Mouse (Mus musculus) CH12.LX (cell line): ENCODE results near the gene Wdr90. TPM values are rescaled to one million over a fixed set of nuclear protein-coding genes. Genes with fewer than 3 reads are reported as not detected.
A peak's percentile ranks its signal among the peaks of the same experiment; 100 is the strongest.

Experiments
- DNase-seq: peaks from one replicate; pipeline ENCODE4 v3.0.0-alpha.2; 2013; ENCODE audit errors: extremely low read depth
- H3K27ac ChIP-seq: 2 replicates; pipeline ENCODE4 v1.5.1; 2012; ENCODE audit warnings: low read depth, mild to moderate bottlenecking, control low read depth, moderate library complexity; ENCODE audit not compliant: insufficient read depth
- H3K27me3 ChIP-seq: replicated peaks from 2 replicates; pipeline ENCODE3; 2012; ENCODE audit warnings: inconsistent platforms
- H3K36me3 ChIP-seq, 2 experiments: replicated peaks in 1 of 2; 2 replicates each; pipeline versions ENCODE3 to v1.6.1; 2012; ENCODE audit warnings: inconsistent platforms in 1 of 2, low read length in 1 of 2, mild to moderate bottlenecking in 1 of 2, mixed read lengths in 1 of 2, moderate library complexity in 1 of 2; ENCODE audit not compliant: control insufficient read depth in 1 of 2, insufficient read depth in 1 of 2
- H3K4me1 ChIP-seq, 2 experiments: 2 replicates each; pipeline ENCODE4 v1.6.1; 2012; ENCODE audit warnings: inconsistent platforms in 1 of 2, moderate library complexity in 1 of 2; ENCODE audit not compliant: insufficient read depth in 2 of 2, control insufficient read depth in 1 of 2
- H3K4me2 ChIP-seq: 2 replicates; pipeline ENCODE4 v1.6.1; 2012; ENCODE audit warnings: low read depth, mild to moderate bottlenecking, control low read depth; ENCODE audit not compliant: poor library complexity, insufficient read depth, severe bottlenecking
- H3K4me3 ChIP-seq, 3 experiments: fragments of 150-350 bp in 1 of 3; sonication (generic) in 1 of 3; replicated peaks in 1 of 3; 2 replicates each; pipeline versions ENCODE3 to v1.5.1; 2011 to 2012; ENCODE audit warnings: low read depth in 2 of 3, low read length in 2 of 3, mild to moderate bottlenecking in 2 of 3, moderate library complexity in 2 of 3, control low read depth in 1 of 3, improper control_type of control experiment in 1 of 3, inconsistent platforms in 1 of 3, mixed read lengths in 1 of 3; ENCODE audit not compliant: poor library complexity in 1 of 3
- H3K79me2 ChIP-seq: replicated peaks from 2 replicates; pipeline ENCODE4 v1.6.1; 2012; ENCODE audit warnings: mild to moderate bottlenecking, moderate library complexity; ENCODE audit not compliant: control insufficient read depth, poor library complexity, insufficient read depth, severe bottlenecking; ENCODE audit errors: extremely low read depth
- H3K9ac ChIP-seq: 2 replicates; pipeline ENCODE4 v1.6.1; 2012; ENCODE audit warnings: low read depth, mild to moderate bottlenecking, control low read depth, moderate library complexity; ENCODE audit not compliant: insufficient read depth
- H3K9me3 ChIP-seq: replicated peaks from 2 replicates; pipeline ENCODE3; 2012; ENCODE audit warnings: low read length, inconsistent platforms, mixed read lengths
- CHD1 ChIP-seq: IDR thresholded peaks from 2 replicates; pipeline ENCODE4 v1.6.1; 2012; ENCODE audit warnings: low read depth, low read length, improper control_type of control experiment, inconsistent platforms
- CHD2 ChIP-seq: IDR thresholded peaks from 2 replicates; pipeline ENCODE4 v1.6.1; 2011; ENCODE audit warnings: low read length, improper control_type of control experiment
- CTCF ChIP-seq, 2 experiments: IDR thresholded peaks in 1 of 2; conservative IDR thresholded peaks in 1 of 2; 2 replicates each; pipeline ENCODE4 v1.5.1; 2011 to 2012; ENCODE audit warnings: low read depth in 2 of 2, low read length in 2 of 2, improper control_type of control experiment in 1 of 2, inconsistent platforms in 1 of 2, mild to moderate bottlenecking in 1 of 2, moderate library complexity in 1 of 2
- ELF1 ChIP-seq: IDR thresholded peaks from 2 replicates; pipeline ENCODE4 v1.6.1; 2014; ENCODE audit warnings: low read depth, mild to moderate bottlenecking, inconsistent platforms, low read length, improper control_type of control experiment
- ETS1 ChIP-seq: conservative IDR thresholded peaks from 2 replicates; pipeline ENCODE4 v1.6.1; 2012; ENCODE audit warnings: low read depth, mild to moderate bottlenecking, inconsistent platforms, low read length, improper control_type of control experiment, moderate library complexity
- GABPA ChIP-seq: IDR thresholded peaks from 2 replicates; pipeline ENCODE4 v1.6.1; 2012; ENCODE audit warnings: low read depth, low read length, improper control_type of control experiment, inconsistent platforms; ENCODE audit not compliant: insufficient replicate concordance
- HCFC1 ChIP-seq: IDR thresholded peaks from 2 replicates; pipeline ENCODE4 v1.6.1; 2012; ENCODE audit warnings: low read depth, mild to moderate bottlenecking, inconsistent platforms, low read length, improper control_type of control experiment
- KAT2A ChIP-seq: IDR thresholded peaks from 2 replicates; pipeline ENCODE4 v1.6.1; 2012; ENCODE audit warnings: low read length, improper control_type of control experiment, inconsistent platforms; ENCODE audit not compliant: insufficient replicate concordance
- MAFK ChIP-seq: IDR thresholded peaks from 2 replicates; pipeline ENCODE4 v1.6.1; 2011; ENCODE audit warnings: low read length, improper control_type of control experiment; ENCODE audit not compliant: insufficient replicate concordance
- MAZ ChIP-seq: IDR thresholded peaks from 2 replicates; pipeline ENCODE4 v1.6.1; 2012; ENCODE audit warnings: low read depth, mild to moderate bottlenecking, inconsistent platforms, low read length, improper control_type of control experiment, moderate library complexity
- MEF2A ChIP-seq: IDR thresholded peaks from 2 replicates; pipeline ENCODE4 v1.6.1; 2014; ENCODE audit warnings: low read depth, mild to moderate bottlenecking, inconsistent platforms, low read length, improper control_type of control experiment, borderline replicate concordance
- MXI1 ChIP-seq: IDR thresholded peaks from 2 replicates; pipeline ENCODE4 v1.6.1; 2011; ENCODE audit warnings: mild to moderate bottlenecking, low read depth, low read length, improper control_type of control experiment
- MYC ChIP-seq: IDR thresholded peaks from 2 replicates; pipeline ENCODE4 v1.6.1; 2011; ENCODE audit warnings: low read depth, mild to moderate bottlenecking, improper control_type of control experiment, low read length
- NRF1 ChIP-seq: IDR thresholded peaks from 2 replicates; pipeline ENCODE4 v1.6.1; 2014; ENCODE audit warnings: low read depth, mild to moderate bottlenecking, inconsistent platforms, low read length, improper control_type of control experiment, moderate library complexity
- POLR2A ChIP-seq: IDR thresholded peaks from 2 replicates; pipeline ENCODE4 v1.6.1; 2011; ENCODE audit warnings: low read depth, mild to moderate bottlenecking, improper control_type of control experiment, low read length
- RAD21 ChIP-seq: IDR thresholded peaks from 2 replicates; pipeline ENCODE4 v1.6.1; 2011; ENCODE audit warnings: low read depth, mild to moderate bottlenecking, low read length, improper control_type of control experiment, moderate library complexity
- RCOR1 ChIP-seq: conservative IDR thresholded peaks from 2 replicates; pipeline ENCODE4 v1.6.1; 2012; ENCODE audit warnings: low read depth, mild to moderate bottlenecking, inconsistent platforms, low read length, improper control_type of control experiment
- TBP ChIP-seq: conservative IDR thresholded peaks from 2 replicates; pipeline ENCODE4 v1.6.1; 2011; ENCODE audit warnings: low read depth, low read length, improper control_type of control experiment
- UBTF ChIP-seq: IDR thresholded peaks from 2 replicates; pipeline ENCODE4 v1.6.1; 2012; ENCODE audit warnings: low read depth, mild to moderate bottlenecking, inconsistent platforms, low read length, improper control_type of control experiment, moderate library complexity
- USF2 ChIP-seq: conservative IDR thresholded peaks from 2 replicates; pipeline ENCODE4 v1.6.1; 2011; ENCODE audit warnings: low read depth, low read length, improper control_type of control experiment
- ZNF384 ChIP-seq: IDR thresholded peaks from 2 replicates; pipeline ENCODE4 v1.6.1; 2012; ENCODE audit warnings: low read depth, low read length, improper control_type of control experiment, inconsistent platforms
- dilution Hi-C: fragments of 300-500 bp; cut with MboI; formaldehyde crosslinking; loops from 2 replicates; pipeline ENCODE4 v1.14.3; 2020; ENCODE audit warnings: low sequenced_read_pairs; ENCODE audit not compliant: extremely low pct_unique_long_range_greater_than_20kb, extremely low pct_ligation_motif_present
- in situ Hi-C: fragments of 300-500 bp; cut with MboI; formaldehyde crosslinking; loops from 3 replicates; pipeline ENCODE4 v1.14.3; 2019; ENCODE audit warnings: low sequenced_read_pairs, low pct_ligation_motif_present, low pct_unique_long_range_greater_than_20kb, mixed read lengths
- polyA plus RNA-seq: library from polyadenylated mRNA; unstranded; fragments of >175 nt; gene quantifications from 2 replicates; pipeline ENCODE4 v1.2.1, GENCODE M21; 2012; ENCODE audit warnings: low read depth; ENCODE audit not compliant: insufficient read length
- total RNA-seq, 2 experiments: library from RNA; depleted of rRNA; stranded (reverse); fragments of 300-350 nt in 1 of 2; fragments of >200 nt in 1 of 2; gene quantifications; 2 replicates each; pipeline ENCODE4 v1.2.3; 2012 to 2014

Wdr90 gene
- total and polyA plus RNA-seq, 3 experiments = 16.0 to 38.0 (median 23.8) TPM

- in situ Hi-C loops = no loop called here
- H3K4me3 ChIP-seq = no peak overlapping the region
These were observed 25.5 kb upstream of the Wdr90 start for GRCm38 (mm10) chr17:25886806-25887205.

GRCm38 (mm10) chr17:25885636-25886035 is 24.3 kb upstream of the Wdr90 start:
- H3K4me3 ChIP-seq = no peak overlapping the region
- H3K79me2 ChIP-seq = no peaks in the 10 kb centered on the region
- H3K9ac ChIP-seq = no peak overlapping the region
- dilution Hi-C loops = no loop called here
- peaks cover 0 to 5% of the 10 kb centered on the region in 2 experiments; a peak in 1 of 4 replicates for H3K4me1 ChIP-seq
- no peaks in the 10 kb centered on the region for H3K27me3 ChIP-seq
- no peak overlapping the region for H3K4me2 ChIP-seq
- DNase-seq = peak; percentile 57
- H3K36me3 ChIP-seq = peaks cover 53 to 95% of the 10 kb centered on the region in 2 experiments
- in situ Hi-C loops = no loop called here
- TF ChIP-seq CHD2 (no peak), RAD21 (peak; percentile 23), CTCF (conservative IDR thresholded peaks at IDR 0.05 in 1 of 2, IDR thresholded peaks at IDR 0.05 in 1 of 2; ENCODE audit: low read depth in 2 of 2, low read length in 2 of 2) (peak; percentile 48 to 66; a peak in 3 of 4 replicates)
- no peaks in the 10 kb centered on the region for H3K9me3 ChIP-seq
- H3K27ac ChIP-seq = no peak overlapping the region

More at GRCm38 (mm10) chr17:25886806-25887205, 25.5 kb upstream of the Wdr90 start:
- H3K9me3 ChIP-seq = no peaks in the 10 kb centered on the region
- H3K27me3 ChIP-seq = no peaks in the 10 kb centered on the region
- no peak for DNase-seq
- H3K79me2 ChIP-seq = no peaks in the 10 kb centered on the region; the same call in 1 of the 2 replicates
- H3K4me1 ChIP-seq = peaks cover 0 to 5% of the 10 kb centered on the region in 2 experiments; a peak in 1 of 4 replicates
- no peak overlapping the region for H3K27ac ChIP-seq
- no peak for TF ChIP-seq ZNF384
- TF ChIP-seq ELF1 = no peak
- no peak for TF ChIP-seq MAZ
- no peak for TF ChIP-seq CTCF (conservative IDR thresholded peaks at IDR 0.05 in 1 of 2, IDR thresholded peaks at IDR 0.05 in 1 of 2; ENCODE audit: low read depth in 2 of 2, low read length in 2 of 2)
- no peak for TF ChIP-seq GABPA
- no peak for TF ChIP-seq RCOR1
- no peak for TF ChIP-seq NRF1
- TF ChIP-seq POLR2A = no peak
- TF ChIP-seq USF2 = no peak
- no peak for TF ChIP-seq TBP
- TF ChIP-seq MYC = no peak
- TF ChIP-seq CHD1 = no peak
- no peak for TF ChIP-seq HCFC1
- TF ChIP-seq MAFK = no peak
- no peak for TF ChIP-seq UBTF
- no peak for TF ChIP-seq ETS1
- TF ChIP-seq KAT2A = no peak
- no peak for TF ChIP-seq MEF2A
- no peak for TF ChIP-seq MXI1
- H3K36me3 ChIP-seq = peaks cover 48 to 92% of the 10 kb centered on the region in 2 experiments
- dilution Hi-C loops = no loop called here
- no peak overlapping the region for H3K4me2 ChIP-seq
- H3K9ac ChIP-seq = no peak overlapping the region
